Comparison of ENCODE assay signal across 11 mouse cellular contexts in genomic region chr19:30890377-30890776, GRCm38 (mm10).
DNase-seq lines count a peak whose midpoint lies in the region; ATAC-seq lines count a peak whose summit lies in the region.
"Had no signal": no experiment of that assay in that cellular context is flagged by ENCODE, and none has a peak within 500 bp of the region (broad histone marks: within the 10 kb centered on the region; RNA-seq: fewer than 3 reads in every experiment).

No protein-coding gene starts in this region.

- H3K9ac ChIP-seq in midbrain, embryonic 13.5 days (replicated peaks), result no peak overlapping the region
- H3K9ac ChIP-seq: limb, embryonic 12.5 days; lung, embryonic 14.5 days had no signal

- H3K27me3 ChIP-seq in midbrain, embryonic 13.5 days, result no peaks in the 10 kb centered on the region
- H3K27me3 ChIP-seq: limb, embryonic 12.5 days had no signal

- H3K4me3 ChIP-seq in midbrain, embryonic 13.5 days (replicated peaks), result no peak overlapping the region
- H3K4me3 ChIP-seq: limb, embryonic 12.5 days had no signal

- peaks cover 7% of the 10 kb centered on the region for H3K4me1 ChIP-seq in midbrain, embryonic 13.5 days (replicated peaks)
- H3K4me1 ChIP-seq: limb, embryonic 12.5 days had no signal

- no peaks in the 10 kb centered on the region for H3K36me3 ChIP-seq in midbrain, embryonic 13.5 days
- H3K36me3 ChIP-seq: limb, embryonic 12.5 days had no signal

- ATAC-seq in midbrain, embryonic 13.5 days, result peak; percentile 67; the same call in 1 of the 2 replicates
- ATAC-seq in erythroid progenitor cell, adult 5-6 weeks (replicated peaks; ENCODE audit: low FRiP score, poor library complexity, severe bottlenecking), result no peak

- WGBS in midbrain, embryonic 13.5 days, result 38% methylated on average over 2 of the region's 2 CpGs

- no peak overlapping the region for H3K4me2 ChIP-seq in midbrain, embryonic 13.5 days (replicated peaks)
- H3K4me2 ChIP-seq: limb, embryonic 12.5 days; lung, embryonic 14.5 days had no signal

- DNase-seq in right cerebral cortex, adult 18-20 months, result peak; percentile 30
- no peak for DNase-seq in right cerebral cortex, postnatal 25 days
- DNase-seq in frontal cortex, postnatal 36 days (ENCODE audit: low spot score in 2 of 2), result peak; percentile 6
- no peak for DNase-seq in adrenal gland, postnatal 14 days
- no peak for DNase-seq in thymus, postnatal 4 days
- DNase-seq: cerebellum, postnatal 36 days; kidney, postnatal 25 days; lung, embryonic 14.5 days had no signal

- H3K27ac ChIP-seq in midbrain, embryonic 13.5 days, result no peak overlapping the region
- H3K27ac ChIP-seq: limb, embryonic 12.5 days had no signal

- H3K9me3 ChIP-seq in midbrain, embryonic 13.5 days, result no peaks in the 10 kb centered on the region
- H3K9me3 ChIP-seq: limb, embryonic 12.5 days had no signal

Comparison
In these comparisons a context has a peak if more than half of its experiments do, and no peak if none do; other contexts are left out.
1. DNase-seq: peak in right cerebral cortex, adult 18-20 months (single experiment) and frontal cortex, postnatal 36 days (2 of 2); none in right cerebral cortex, postnatal 25 days (single experiment), adrenal gland, postnatal 14 days (single experiment) and thymus, postnatal 4 days (single experiment).